Mouse (Mus musculus): ENCODE measurements around the gene Foxl1. TPM values are rescaled to one million over a fixed set of nuclear protein-coding genes. Genes with fewer than 3 reads are reported as not detected.

Foxl1 gene
- total and polyA plus RNA-seq, 2 experiments from 2014 or later = 0.19 TPM; not detected in 1

GRCm38 (mm10) chr8:121082218-121083092, 45.3 kb upstream of the Foxl1 start:
- peaks cover 89% of the 10 kb centered on the region for H3K27me3 ChIP-seq (ENCODE audit: insufficient read depth, low read length)
- peak overlapping the region; percentile 67 for H3K4me2 ChIP-seq (ENCODE audit: low read depth)
- under 1% methylated on average over 57 of the region's 57 CpGs for WGBS
- H3K9ac ChIP-seq = no peak overlapping the region
- DNase-seq = no peak
- no peak for ATAC-seq
- H3K36me3 ChIP-seq (ENCODE audit: insufficient read depth) = no peaks in the 10 kb centered on the region
- no peak for TF ChIP-seq CTCF (IDR thresholded peaks at IDR 0.05; ENCODE audit: low read depth)
- no peak overlapping the region for H3K27ac ChIP-seq (ENCODE audit: low read depth, low read length)
- no peaks in the 10 kb centered on the region for H3K4me1 ChIP-seq (ENCODE audit: insufficient read depth)
- no peaks in the 10 kb centered on the region for H3K9me3 ChIP-seq (ENCODE audit: low read length)
- H3K4me3 ChIP-seq (ENCODE audit: low read depth, low read length) = peak overlapping the region; percentile 36; the same call in 1 of the 2 replicates

DNA sequence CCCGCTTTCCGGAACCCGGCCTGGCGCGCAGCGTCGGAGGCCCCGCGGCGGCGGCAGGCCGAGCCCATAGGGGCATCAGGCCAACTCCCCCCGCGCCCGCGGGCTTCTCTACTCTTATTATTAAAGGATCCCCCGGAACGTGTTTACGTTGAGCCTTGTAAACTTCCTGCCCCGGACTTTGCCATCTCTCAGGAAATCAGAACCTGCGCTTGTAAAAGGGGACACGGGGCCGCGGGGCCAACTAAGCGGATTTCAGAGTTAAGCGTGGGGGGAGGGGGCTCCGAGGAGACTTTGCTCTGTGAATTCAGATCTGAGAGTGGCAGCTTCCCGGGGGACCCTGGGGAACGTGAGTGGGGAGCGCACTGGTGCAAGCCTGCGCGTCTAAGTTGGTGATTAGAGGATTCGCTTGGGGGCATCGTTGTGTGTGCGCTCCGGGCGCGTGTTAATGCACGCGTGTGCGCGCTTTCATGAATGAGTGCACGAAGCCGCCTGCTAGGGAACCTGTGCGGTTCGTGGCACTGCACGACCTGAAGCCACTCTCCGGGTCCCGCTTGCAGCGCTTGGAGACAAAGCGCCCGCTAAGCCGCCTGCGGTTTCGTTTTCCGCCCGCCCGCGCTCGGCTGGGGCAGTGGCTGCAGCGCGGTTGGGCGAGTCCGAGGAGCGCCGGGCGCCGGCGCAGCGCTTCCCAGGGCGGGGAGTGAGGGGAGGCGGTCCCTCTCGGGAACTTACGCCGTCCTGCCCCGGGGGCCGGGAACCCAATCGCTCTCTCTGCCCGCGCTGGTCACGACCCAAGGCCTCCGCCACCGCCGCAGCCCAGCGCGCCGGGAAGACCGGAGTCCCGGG, 44.4 kb upstream of the Foxl1 start:
- no peak overlapping the region for H3K9ac ChIP-seq
- ATAC-seq (peak; percentile 53; the same call in 1 of the 2 replicates), DNase-seq (peak; percentile 55)

GRCm38 (mm10) chr8:121083936-121084209, 43.9 kb upstream of the Foxl1 start:
- ATAC-seq (no peak), DNase-seq (no peak)
- Histone ChIP-seq H3K4me1 (ENCODE audit: insufficient read depth) (no peaks in the 10 kb centered on the region), H3K9me3 (ENCODE audit: low read length) (no peaks in the 10 kb centered on the region), H3K4me2 (ENCODE audit: low read depth) (peak overlapping the region; percentile 67), H3K27me3 (ENCODE audit: insufficient read depth, low read length) (peaks cover 88% of the 10 kb centered on the region), H3K9ac (no peak overlapping the region), H3K36me3 (ENCODE audit: insufficient read depth) (no peaks in the 10 kb centered on the region), H3K27ac (ENCODE audit: low read depth, low read length) (no peak overlapping the region), H3K4me3 (ENCODE audit: low read depth, low read length) (peak overlapping the region; percentile 36)
- no peak for TF ChIP-seq CTCF (IDR thresholded peaks at IDR 0.05; ENCODE audit: low read depth)
- WGBS = 0% methylated on average over 16 of the region's 27 CpGs

More for the DNA sequence above, 44.4 kb upstream of the Foxl1 start:
- H3K4me2 ChIP-seq (ENCODE audit: low read depth) = peak overlapping the region; percentile 67
- TF ChIP-seq CTCF (IDR thresholded peaks at IDR 0.05; ENCODE audit: low read depth) = no peak
- H3K36me3 ChIP-seq (ENCODE audit: insufficient read depth) = no peaks in the 10 kb centered on the region
- no peaks in the 10 kb centered on the region for H3K9me3 ChIP-seq (ENCODE audit: low read length)
- 2% methylated on average over 89 of the region's 89 CpGs for WGBS
- H3K27ac ChIP-seq (ENCODE audit: low read depth, low read length) = no peak overlapping the region
- no peaks in the 10 kb centered on the region for H3K4me1 ChIP-seq (ENCODE audit: insufficient read depth)
- H3K4me3 ChIP-seq (ENCODE audit: low read depth, low read length) = peak overlapping the region; percentile 36
- H3K27me3 ChIP-seq (ENCODE audit: insufficient read depth, low read length) = peaks cover 87% of the 10 kb centered on the region

DNA sequence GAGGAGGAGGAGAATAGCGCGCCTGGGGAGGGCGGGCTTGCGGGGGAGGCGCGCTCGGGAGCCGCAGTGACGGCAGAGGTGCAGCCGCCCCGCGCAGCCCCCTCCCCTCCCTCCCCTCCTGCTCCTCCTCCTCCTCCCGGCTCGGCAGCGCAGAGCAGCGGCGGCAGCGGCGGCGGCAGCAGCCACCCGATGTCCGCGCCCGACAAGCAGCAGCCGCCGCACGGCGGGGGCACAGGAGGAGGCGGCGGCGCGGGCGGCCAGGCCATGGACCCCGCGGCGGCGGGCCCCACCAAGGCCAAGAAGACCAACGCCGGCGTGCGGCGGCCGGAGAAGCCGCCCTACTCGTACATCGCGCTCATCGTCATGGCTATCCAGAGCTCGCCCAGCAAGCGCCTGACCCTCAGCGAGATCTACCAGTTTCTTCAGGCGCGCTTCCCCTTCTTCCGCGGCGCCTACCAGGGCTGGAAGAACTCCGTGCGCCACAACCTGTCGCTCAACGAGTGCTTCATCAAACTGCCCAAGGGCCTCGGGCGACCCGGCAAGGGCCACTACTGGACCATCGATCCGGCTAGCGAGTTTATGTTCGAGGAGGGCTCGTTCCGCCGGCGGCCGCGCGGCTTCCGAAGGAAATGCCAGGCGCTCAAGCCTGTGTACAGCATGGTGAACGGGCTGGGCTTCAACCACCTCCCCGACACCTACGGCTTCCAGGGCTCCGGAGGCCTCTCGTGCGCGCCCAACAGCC, 43.4 kb upstream of the Foxl1 start, which contains the start of gene Foxf1:
Foxf1 (plus strand) TSS at position 177 of the 742 bp plus-strand sequence.
- H3K27me3 ChIP-seq (ENCODE audit: insufficient read depth, low read length) = peaks cover 88% of the 10 kb centered on the region
- H3K36me3 ChIP-seq (ENCODE audit: insufficient read depth) = no peaks in the 10 kb centered on the region
- TF ChIP-seq CTCF (IDR thresholded peaks at IDR 0.05; ENCODE audit: low read depth) = no peak
- ATAC-seq (peak; percentile 14; the same call in 1 of the 2 replicates), DNase-seq (no peak)
- H3K4me3 ChIP-seq (ENCODE audit: low read depth, low read length) = peak within 1 kb of the TSS; percentile 36
- H3K4me1 ChIP-seq (ENCODE audit: insufficient read depth) = no peaks in the 10 kb centered on the region
- H3K9ac ChIP-seq = no peak within 1 kb of the TSS
- no peak within 1 kb of the TSS for H3K27ac ChIP-seq (ENCODE audit: low read depth, low read length)
- H3K4me2 ChIP-seq (ENCODE audit: low read depth) = peak within 1 kb of the TSS; percentile 67
- no peaks in the 10 kb centered on the region for H3K9me3 ChIP-seq (ENCODE audit: low read length)
- WGBS = under 1% methylated on average over 74 of the region's 83 CpGs

DNA sequence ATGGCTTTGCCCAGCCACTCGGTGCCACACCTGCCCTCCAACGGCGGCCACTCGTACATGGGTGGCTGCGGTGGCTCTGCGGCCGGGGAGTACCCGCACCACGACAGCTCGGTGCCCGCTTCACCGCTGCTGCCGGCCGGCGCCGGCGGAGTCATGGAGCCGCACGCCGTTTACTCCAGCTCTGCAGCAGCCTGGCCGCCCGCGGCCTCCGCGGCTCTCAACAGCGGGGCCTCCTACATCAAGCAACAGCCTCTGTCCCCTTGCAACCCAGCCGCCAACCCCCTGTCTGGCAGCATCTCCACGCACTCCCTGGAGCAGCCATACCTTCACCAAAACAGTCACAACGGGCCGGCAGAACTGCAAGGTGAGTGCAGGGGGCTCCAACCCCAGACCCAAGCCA, 42.7 kb upstream of the Foxl1 start:
- H3K4me2 ChIP-seq (ENCODE audit: low read depth) = no peak overlapping the region
- H3K9me3 ChIP-seq (ENCODE audit: low read length) = no peaks in the 10 kb centered on the region
- no peak for TF ChIP-seq CTCF (IDR thresholded peaks at IDR 0.05; ENCODE audit: low read depth)
- no peak overlapping the region for H3K9ac ChIP-seq
- H3K36me3 ChIP-seq (ENCODE audit: insufficient read depth) = no peaks in the 10 kb centered on the region
- 5% methylated on average over 28 of the region's 30 CpGs for WGBS
- H3K27ac ChIP-seq (ENCODE audit: low read depth, low read length) = no peak overlapping the region
- H3K27me3 ChIP-seq (ENCODE audit: insufficient read depth, low read length) = peaks cover 87% of the 10 kb centered on the region
- H3K4me1 ChIP-seq (ENCODE audit: insufficient read depth) = no peaks in the 10 kb centered on the region
- ATAC-seq (no peak), DNase-seq (no peak)
- H3K4me3 ChIP-seq (ENCODE audit: low read depth, low read length) = no peak overlapping the region

DNA sequence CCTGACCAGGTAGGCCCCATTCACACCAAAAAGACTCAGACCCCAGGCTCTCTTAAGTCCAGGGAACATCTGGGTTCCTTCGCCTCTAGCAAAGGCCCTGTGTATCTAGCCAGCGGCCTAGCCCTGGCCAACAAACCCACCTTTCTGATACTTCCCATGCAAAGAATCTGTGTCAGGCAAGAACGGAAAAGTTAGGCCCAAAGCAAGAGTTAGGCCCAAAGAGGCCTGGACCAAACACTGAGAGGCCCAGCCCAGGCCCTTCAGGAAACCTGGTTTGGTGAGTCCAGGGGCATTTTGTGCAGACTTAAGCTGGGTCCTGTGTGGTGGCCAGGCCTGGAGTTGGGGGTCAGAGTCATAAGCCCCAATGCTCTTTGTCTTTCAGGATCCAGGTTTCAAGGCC, 42.2 kb upstream of the Foxl1 start:
- H3K9me3 ChIP-seq (ENCODE audit: low read length) = no peaks in the 10 kb centered on the region
- no peak for TF ChIP-seq CTCF (IDR thresholded peaks at IDR 0.05; ENCODE audit: low read depth)
- DNase-seq = no peak
- H3K4me3 ChIP-seq (ENCODE audit: low read depth, low read length) = no peak overlapping the region
- 32% methylated on average over 3 of the region's 3 CpGs for WGBS
- no peak overlapping the region for H3K9ac ChIP-seq
- H3K4me1 ChIP-seq (ENCODE audit: insufficient read depth) = no peaks in the 10 kb centered on the region
- H3K27ac ChIP-seq (ENCODE audit: low read depth, low read length) = no peak overlapping the region
- H3K36me3 ChIP-seq (ENCODE audit: insufficient read depth) = no peaks in the 10 kb centered on the region
- no peak for ATAC-seq
- H3K4me2 ChIP-seq (ENCODE audit: low read depth) = no peak overlapping the region
- H3K27me3 ChIP-seq (ENCODE audit: insufficient read depth, low read length) = peaks cover 87% of the 10 kb centered on the region
